Mouse (Mus musculus) adrenal gland, postnatal 4 days (tissue): ENCODE results near the gene Map3k20. TPM values are rescaled to one million over a fixed set of nuclear protein-coding genes. Genes with fewer than 3 reads are reported as not detected.

Source experiments
- DNase-seq, 2 experiments: peaks; one replicate each; pipeline ENCODE4 v3.0.0; 2021 to 2022; ENCODE audit warnings: low spot score in 2 of 2, mixed read lengths in 2 of 2
- total RNA-seq, 2 experiments: library from RNA; stranded (reverse); gene quantifications; 2 replicates each; pipeline ENCODE4 v1.2.3; 2021

The Map3k20 gene
- total RNA-seq, 2 experiments from 2014 or later, result 40.8 to 43.4 TPM

DNA sequence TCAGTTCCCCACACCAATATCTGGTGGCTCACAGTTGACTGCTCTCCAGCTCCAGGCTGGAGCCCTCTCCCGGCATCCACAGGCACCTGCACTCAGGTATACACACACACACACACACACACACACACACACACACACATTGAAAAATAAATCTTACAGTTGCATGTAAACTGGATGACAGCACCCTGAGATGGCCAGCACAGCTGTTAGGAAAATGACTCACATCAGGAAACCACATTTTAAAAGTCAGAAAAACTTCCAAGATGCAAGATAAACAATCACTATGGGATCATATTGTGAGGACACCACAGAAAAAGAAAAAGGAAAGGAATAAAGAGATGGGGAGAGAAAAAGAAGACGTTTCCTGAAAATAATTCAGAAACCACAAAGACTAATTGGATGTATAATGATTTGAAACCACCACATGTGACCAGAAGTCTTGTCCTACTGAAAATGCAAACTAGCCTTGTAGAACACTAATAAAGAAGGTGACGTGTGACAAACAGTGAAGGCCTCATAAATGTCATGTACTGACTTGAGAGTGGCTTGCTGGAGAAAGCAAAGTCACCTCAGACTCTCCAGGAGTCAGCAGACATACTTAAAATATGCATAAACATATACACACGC, 7.1 kb upstream of the Map3k20 start:
- DNase-seq, result no peak

DNA sequence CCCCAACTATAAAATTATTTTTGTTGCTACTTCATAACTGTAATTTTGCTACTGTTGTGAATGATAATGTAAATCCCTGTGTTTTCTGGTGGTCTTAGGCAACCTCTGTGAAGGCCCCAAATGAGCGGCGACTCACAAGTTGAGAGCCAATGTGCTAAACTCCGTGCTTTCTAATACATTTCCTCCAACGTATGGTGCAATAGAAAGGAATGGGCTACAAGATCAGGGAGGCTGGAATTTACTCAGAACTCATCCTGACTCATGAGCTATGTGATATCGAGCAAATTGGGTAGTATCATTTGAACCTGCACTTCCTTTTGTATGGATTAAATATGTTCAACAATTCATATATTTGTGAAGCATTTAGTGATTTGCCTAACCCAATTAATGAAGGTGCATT, 4.9 kb upstream of the Map3k20 start:
- no peak for DNase-seq

DNA sequence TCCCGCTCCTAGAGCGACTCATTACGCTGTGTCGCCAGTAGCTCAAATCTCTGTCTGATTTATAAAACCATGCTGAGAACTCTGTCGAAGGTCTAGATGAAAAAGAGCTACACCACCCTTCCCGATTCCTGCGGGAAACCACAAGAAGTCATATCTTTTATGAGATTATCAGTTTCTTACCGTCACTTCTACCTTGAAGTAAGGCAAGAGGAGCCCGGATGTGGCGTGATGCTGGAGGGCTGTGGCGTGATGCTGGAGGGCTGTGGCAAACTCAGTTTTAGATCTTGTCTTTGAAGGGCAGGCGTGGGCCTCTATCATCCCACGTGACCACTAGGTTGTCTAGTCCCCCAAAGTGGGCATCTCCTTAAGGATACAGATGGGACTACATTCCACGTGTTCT, 3.5 kb upstream of the Map3k20 start:
- no peak for DNase-seq

DNA sequence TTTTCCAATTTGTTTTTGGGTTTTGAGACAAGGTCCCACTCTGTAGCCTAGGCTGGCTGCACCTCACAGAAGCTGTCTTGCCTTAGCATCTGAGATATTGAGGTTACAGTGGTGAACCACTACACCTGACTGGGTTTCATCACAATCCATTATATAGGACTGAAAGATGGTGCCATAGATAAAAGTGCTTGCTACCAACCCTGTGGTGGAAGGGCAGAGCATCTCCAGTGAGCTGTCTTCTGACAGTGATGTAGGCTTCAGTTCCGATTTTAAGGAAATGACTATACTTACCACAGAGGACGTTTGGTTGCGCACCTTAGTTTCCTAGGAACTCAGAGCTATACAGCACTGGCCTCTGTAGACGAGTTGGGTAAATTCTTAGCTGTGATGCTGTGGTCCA, 2.7 kb upstream of the Map3k20 start:
- no peak for DNase-seq

DNA sequence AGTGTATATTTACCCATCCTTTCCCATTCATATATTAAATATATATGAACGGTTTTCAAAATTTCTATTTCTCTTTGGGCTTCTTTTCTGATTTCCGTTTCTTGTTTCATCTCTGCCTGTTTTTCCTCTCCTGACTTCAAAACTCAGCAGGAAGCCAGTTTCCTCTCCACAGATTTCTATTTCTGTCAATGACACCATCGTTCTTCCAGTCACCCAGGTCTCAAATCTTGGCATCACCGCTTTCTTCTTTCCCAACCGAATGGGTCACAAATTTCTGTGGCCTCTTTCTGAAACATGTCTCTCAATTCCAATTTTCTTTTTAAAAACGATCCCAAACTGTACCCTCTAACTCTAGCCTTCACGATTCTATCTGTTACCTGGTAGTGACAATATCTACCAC, 748 bp upstream of the Map3k20 start:
- no peak for DNase-seq

DNA sequence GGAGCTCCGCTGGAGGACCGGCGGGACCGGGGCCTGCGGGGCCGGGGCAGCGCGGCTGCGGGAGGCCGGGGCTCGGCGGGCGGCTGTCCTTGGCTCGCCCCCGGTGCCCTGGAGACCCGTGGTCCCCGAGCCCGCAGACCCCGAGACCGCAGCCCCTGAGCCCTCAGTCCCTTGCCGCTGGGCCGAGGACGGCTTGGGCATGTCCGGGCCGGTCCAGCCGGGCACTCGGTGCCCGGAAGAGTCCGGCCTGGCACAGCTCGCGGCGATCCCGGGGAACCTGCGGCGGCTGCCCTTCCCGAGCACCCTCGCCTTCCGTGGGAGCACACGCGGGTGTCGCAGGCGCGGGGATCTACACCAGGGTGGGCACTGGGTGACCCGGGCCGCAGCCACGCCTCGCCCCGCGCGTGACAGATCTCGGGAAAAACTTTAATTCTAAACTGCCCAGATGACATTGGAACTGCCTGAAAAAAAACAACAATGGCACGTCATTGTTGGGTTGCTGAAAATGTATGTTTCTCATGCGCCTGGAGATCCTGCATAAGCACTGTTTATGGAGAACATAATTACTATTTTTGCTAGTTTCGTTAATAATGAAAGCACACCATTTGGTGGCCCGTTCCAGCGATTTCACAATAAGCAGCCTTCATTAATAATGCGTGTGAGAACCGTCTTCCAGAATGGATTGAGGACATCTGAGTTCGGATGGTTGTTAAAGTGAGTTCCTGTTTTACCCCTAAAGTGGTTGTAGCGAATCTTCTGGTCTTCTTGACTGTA, 638 bp downstream of the Map3k20 start:
- DNase-seq, result peak; percentile 11 to 12

DNA sequence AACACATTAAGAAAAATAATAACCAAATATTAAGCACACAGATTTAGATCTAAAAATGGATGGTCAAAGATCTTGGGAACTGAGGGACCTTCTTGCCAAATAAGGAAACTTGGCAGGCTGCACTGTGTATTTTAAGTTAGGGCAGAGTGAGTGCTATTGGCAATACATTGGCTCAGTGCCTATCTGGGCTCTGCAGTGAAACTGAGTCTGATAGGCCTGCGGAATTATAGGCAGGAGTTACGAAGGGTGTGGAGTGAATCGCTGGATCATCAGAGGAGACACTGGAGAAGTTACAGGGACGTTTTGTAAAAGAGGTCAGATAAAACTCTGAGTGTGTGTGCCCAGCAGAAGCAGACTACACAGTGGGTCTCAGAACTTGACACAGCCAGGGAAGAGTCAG, 1.7 kb downstream of the Map3k20 start:
- DNase-seq, result no peak

DNA sequence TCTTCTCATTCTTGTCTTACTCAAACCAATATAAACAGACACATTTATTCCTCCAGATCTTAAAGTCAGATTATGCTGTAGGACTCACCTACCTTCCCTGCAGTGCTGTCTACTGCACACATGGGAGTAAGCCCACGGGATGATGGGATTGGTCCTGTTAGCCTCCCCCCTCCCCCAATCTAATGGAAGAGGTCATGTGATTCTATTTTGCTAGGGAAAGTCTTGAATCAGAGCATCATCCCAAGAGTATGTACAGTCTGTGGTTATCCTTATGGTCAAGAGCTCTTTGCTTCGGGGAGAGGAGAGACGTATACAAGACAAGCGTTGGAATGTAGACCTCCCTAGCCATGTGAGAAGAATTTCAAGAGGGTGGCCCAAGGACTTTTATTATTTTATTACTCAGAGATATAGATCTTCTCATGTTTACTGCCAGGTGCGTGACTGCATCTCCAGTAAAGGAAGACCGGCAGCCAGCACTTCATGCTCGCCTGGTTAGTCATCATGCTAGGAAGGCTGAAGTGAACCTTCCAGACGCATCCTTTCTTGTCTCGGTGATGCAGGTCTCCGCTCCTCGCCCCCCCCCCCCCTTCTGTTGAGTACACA, 3.6 kb downstream of the Map3k20 start:
- no peak for DNase-seq

DNA sequence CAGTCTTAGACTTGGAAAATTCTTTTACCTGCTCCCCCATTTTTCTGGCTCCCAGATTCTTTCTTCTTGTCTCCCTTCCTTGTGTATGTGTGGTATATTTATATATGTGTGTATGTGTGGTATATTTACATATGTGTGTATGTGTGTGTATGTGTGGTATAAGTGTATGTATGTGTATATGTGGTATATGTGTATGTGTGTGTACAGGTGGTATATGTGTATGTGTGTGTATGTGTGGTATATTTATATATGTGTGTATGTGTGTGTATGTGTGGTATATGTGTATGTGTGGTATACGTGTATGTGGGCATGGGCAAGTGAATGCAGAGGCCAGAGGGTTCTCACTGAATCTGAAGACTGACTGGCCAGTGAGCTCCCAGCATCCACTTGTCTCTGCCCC, 5.7 kb downstream of the Map3k20 start:
- no peak for DNase-seq

DNA sequence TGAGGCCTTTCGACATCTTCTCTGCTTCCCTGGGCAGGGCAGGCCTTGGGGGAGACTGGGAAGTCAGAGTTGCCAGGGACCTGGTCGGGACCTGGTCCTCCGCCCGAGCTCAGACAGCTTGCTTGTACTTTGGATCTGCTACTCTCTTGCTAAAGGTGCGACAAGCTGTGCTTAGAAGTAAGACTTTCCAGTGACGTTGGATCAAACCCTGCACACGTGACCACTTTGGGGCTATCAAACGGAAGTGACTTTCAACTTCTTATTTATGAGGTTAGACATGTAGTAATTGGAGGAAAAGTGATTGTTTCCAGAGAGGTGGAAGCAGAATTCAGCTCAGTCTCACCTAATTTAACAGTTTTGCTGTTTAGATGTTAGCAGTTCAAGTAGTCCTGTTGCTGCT, 7.1 kb downstream of the Map3k20 start:
- DNase-seq, result no peak

DNA sequence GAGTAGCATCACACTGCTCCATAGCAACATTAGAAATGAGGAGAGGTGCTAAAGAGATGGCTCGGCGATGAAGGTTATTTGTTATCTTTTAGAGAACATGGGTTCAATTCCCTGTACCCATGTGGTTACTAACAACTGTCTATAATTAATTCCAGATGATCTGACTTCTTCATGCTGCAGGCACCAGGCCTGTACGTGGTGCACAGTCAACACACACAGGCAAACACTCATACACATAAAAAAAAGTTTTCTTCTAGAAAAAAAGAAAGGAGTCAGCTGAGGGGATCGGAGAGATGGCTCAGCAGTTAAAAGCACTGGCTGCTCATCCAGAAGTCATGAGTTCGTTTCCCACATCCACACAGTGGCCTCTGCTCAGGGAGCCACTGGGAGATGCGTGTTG, 9.6 kb downstream of the Map3k20 start:
- DNase-seq, result no peak

DNA sequence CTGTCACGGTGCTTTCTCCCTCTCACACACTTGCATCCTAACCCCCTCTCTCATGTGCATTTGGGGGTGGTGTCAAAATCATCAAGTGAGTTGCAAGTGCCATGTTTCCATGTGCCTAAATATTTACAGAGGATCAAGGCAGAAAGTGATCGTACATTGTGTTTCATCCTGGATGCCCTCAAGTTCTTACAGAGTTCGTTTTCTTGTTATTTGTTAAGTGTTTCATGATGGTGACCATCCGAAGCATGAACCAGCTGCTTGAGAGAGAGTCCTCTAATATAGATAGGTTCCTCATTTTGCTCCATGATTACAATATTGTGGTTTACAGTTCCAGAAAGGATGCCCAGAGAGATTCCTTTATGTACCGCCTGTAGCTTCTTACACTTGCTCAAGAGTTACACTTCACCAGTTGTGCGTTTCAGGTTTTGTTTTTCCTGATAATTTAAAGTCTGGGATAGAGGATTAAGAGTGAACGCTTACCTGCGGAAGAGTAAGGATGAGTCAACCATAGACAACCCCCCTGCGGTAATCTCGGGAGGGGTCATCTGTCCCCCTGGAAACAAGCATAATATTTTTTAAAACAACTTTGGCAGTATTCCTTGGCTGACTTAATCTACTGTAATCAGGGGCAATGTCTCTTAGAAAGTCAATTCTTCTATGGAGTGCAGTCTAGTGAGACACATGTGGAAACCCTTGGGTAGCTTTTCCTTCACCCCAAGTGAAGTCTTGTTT, 11.7 kb downstream of the Map3k20 start:
- DNase-seq, result no peak

DNA sequence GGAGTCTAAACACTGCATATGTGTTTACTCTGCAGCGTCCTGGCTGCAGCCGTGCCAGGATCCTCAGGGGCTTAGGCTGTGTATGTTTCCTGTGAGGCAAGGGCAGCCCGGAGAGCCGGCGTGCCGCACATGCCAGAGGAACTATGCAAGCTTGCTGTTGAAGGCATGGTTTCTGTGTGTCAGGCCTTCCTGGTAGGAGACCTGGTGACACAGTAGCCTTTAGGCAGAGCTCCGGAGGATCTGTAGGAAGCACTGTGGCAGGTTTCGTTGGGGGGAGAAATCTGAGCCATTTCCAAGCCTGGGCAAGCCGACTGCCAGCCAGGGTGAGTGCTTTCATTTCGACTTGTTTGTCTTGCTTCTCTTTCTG, 12.3 kb downstream of the Map3k20 start:
- no peak for DNase-seq

DNA sequence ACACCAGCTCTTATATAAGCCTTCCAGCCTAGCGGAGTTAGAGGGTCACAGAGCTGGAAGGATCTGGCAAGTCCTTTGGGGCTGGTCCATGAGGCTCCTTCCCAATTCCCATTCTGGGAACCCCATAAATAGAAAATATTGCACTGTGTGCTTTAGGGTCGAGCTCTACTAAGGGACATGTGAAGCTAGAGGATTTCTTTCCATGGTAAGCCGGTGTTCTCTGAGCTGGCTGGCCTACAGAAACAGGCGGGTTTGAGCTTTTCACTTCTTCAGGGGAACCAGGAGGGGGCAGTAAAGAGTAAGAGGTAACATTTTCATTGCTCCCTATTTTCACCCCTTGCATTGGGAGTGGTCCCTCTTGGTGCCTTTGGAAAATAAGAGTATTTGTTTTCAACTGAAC, 13.0 kb downstream of the Map3k20 start:
- no peak for DNase-seq

DNA sequence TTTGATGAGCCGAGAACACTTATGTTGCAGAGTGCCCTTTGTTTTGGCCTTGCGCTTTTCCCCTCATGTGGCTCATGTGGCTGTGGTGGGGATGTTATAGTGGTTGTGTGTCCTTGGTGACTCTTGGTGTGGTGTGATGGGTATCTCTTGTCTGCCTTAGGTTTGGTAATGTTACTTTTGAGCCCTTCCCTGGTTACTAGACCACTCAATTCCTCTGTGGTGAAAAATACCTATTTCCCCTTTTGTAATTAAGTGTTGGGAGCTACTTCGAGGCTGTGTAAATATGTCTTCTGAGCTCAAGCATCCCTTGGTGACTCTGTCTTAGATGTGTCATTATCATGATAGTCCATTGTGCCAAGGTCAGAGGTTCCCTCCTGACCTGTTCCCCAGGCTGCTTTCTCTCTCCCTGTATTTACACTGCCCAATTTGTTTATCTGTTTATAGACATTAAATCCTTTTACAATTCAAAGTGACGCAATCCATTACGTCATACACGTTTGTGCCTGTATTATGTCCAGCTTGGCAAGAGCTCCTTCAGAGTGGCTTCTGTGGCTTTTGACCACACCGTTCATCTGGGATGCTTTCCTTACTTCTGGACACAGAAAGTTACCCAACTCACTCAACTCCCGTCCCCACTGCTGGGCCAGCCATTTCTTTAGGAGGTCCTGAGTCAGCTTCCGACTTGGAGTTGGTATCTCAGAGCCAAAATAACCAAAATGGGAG, 15.9 kb downstream of the Map3k20 start:
- DNase-seq, result no peak

DNA sequence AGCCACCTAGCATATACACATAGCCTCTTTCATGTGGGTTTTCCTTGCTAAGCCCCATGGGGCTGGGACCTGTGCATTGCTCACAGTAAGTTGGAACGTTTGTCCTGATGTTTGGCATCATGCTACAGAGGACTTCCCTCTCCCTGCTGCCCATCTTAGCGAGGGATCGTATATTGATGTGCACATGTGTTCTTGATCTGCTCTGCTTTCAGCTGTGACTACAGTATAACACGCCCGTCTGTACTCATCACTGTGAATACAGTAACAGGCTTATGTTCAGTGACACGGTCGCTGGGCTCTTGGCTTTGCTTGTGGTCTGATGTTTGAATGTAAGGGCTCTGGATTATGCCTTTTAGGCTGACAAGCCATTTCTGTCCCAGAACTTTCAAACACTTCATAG, 20.3 kb downstream of the Map3k20 start:
- no peak for DNase-seq

DNA sequence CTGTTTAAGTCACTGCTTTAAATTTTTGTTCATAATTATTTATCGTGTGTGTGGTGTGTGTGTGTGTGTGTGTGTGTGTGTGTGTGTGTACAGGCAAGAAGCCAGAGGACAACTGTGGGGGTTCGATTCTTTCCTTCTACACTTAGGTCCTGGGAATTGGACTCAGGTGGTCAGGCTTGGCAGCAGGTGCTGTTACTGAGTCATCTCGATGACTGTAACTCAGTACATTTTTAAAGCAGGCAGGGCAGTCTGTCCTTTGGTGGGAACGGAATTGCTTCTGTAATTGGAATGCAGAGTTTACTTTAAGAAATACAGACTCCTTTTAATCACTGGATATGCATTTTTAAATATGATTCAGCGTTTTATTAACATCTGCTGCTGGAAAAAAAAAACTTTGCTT, 22.9 kb downstream of the Map3k20 start:
- DNase-seq, result no peak

DNA sequence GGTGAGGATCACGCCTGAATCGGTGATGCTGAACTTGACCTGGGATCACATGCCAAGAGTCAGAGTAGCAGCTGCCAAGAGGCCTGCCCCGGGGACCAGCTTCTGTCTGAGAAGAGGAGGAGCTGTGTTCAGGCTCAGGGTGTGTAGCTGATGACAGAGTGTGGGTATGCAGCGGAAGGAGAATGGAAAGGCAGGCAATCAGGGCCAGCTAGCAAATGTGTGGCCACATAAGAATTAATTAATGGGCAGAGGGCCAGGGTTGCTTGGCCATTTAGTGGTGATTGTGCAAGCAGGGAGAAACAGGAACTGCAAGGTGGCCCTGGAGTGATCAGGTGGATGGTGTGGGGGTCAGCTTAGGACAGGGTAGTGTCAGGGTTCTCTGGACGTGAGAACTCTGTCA, 23.5 kb downstream of the Map3k20 start:
- no peak for DNase-seq

DNA sequence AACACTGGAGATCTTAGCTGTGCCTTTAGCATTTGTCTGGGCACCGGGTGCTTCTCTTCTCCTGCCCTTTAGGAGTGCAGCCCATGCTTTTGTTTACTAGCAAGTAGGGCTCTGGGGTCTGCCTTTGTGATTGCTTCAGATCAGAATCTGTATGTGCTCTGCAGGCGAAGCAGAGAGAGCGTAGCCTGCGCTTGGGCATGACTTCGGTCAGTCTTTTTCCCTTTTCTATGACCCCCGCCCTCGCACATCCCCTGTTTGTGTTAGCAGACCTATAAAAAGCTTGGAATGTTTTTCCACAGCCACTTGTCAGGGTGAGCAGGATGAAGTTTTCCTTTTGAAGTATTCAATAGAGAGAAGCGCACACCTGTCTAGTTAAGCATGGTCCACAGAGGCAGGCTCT, 26.0 kb downstream of the Map3k20 start:
- DNase-seq, result no peak

DNA sequence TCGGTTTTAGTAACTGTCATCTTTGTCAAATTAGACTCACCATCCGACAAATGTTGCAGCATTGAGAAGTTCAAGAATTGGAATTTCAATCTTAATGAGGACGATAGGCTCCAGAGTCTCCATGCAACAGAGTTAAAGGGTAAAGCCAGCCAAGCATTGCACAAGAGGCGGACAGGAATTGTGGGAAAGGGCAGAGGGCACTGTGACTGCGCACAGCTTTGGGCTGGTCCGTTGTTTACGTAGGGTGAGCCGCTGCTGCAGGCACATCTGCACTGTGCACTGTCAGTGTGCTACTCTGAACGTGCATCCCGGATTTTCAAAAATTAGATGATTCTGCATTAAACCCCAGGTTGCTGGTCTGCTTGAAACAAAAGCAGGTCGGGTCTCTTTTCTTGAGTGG, 27.9 kb downstream of the Map3k20 start:
- DNase-seq, result no peak

DNA sequence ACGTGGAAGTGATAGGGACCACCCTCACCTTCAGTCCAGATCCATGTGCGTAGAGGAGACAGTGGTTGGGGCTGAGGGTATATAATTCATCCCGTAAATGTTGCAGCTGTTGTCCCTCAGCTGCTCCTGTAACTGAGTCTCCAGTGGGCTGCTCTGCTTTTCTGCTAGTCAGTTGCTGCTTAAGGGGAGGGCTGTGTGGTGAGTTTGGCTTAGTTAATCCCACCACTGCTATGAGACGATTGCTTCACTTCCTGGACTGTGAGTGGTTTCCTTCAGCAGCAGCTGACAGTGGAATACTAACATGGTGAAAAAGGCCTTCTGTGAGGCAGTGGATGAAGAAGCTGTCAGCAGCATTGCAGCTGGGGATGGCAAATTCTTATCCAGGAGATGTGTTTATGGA, 33.0 kb downstream of the Map3k20 start:
- no peak for DNase-seq
